Mouse (Mus musculus): ENCODE measurements around the gene Ndufa6. TPM values are rescaled to one million over a fixed set of nuclear protein-coding genes. Genes with fewer than 3 reads are reported as not detected.
"Not testable (repeated sequence)": the region's sequence is repeated elsewhere in the genome, so short reads cannot be mapped to it uniquely, and the experiment has no call there.

The Ndufa6 gene
- total RNA-seq (2021): 100 to 1,000 TPM; 750 to 751 TPM
- long read RNA-seq, experiment 1, transcript Ndufa6-201 (3 exons, 590 nt): major isoform, 933 of 1,024 reads
- long read RNA-seq, experiment 1, transcript Ndufa6-206 (2 exons, 440 nt): minor isoform, 53 of 1,024 reads
- long read RNA-seq, experiment 1, transcript Ndufa6-205 (2 exons, 382 nt): minor isoform, 19 of 1,024 reads
- long read RNA-seq, experiment 1, partial matches to known transcripts: 0 of 1,024 reads
- long read RNA-seq, experiment 1, other reads (novel, unspliced or antisense): 19 of 1,024 reads
- long read RNA-seq, experiment 2, transcript Ndufa6-206 (2 exons, 440 nt): minor isoform, 53 of 784 reads
- long read RNA-seq, experiment 2, transcript Ndufa6-201 (3 exons, 590 nt): major isoform, 696 of 784 reads
- long read RNA-seq, experiment 2, transcript Ndufa6-205 (2 exons, 382 nt): minor isoform, 16 of 784 reads
- long read RNA-seq, experiment 2, partial matches to known transcripts: 12 of 784 reads
- long read RNA-seq, experiment 2, other reads (novel, unspliced or antisense): 6 of 784 reads

DNA sequence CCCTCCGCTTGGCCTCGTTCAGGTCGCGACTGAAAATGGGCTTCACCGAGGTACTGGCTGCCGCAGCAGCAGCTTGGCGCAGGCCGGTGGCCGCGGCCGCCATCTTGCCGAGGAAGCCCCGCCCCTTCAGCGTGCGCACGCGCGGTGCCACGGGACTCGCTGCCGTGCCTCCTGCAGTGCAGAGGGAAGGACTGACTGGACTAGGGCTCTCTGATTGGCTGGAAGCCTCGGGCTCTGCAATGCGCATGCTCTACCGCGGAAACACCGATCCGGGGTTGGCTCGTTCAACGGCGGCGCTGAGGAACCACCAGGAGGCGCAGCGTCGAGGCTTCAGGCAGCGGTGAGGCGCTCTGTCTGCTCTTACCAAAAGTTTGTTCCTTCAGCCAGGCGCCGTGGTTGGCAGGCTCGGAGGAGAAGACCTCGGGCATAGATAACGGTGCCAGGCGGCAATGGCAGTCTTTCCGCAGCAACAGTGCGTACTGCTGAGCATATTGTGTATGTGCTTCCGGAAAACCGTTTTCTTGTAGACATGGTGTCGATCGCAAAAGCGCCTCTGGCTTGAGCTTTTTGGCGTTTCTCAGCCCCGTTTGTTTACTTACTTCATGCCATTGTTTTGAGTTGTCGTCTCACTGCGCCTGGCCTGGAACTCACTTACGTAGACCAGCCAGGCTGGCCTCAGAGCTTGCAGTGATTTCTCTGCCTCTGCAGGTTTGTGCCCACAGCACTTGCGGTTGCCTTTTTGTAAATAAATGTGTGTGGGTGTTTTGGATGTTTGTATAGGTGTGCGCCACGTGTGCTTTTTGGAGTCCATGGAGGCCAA is at the start of gene Ndufa6:
Gene Ndufa6, minus strand, starts transcription at position 197 of the 820 bp plus-strand sequence.
- DNase-seq: peak; percentile 97 to 99

- no peak for DNase-seq
Observed at GRCm38 (mm10) chr15:82403606-82404005, 49.5 kb upstream of the Ndufa6 start.

GRCm38 (mm10) chr15:82402741-82403140 is 48.6 kb upstream of the Ndufa6 start:
- DNase-seq: no peak

GRCm38 (mm10) chr15:82402106-82402505 is 48.0 kb upstream of the Ndufa6 start:
- no peak for DNase-seq

DNA sequence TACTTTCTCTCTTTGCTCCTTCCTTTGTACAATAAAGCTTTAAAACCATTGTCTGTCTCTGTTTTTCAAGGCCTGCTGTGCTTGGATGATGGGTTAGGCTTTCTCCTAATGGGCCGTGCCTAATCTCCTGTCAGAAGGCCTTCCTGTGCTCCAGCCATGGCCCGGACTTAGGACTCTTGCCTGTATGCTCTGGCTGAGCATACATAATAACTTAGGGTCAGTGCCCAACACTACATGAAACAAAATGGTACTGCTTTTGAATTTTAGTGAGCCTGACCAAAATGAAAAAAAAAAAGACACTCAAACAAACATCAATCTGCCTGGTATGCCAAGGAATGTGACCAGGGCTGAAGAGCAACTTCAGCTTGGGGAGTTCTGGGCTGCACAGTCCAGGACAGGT is 47.4 kb upstream of the Ndufa6 start:
- DNase-seq: no peak

- DNase-seq: not testable (repeated sequence)
Observed at GRCm38 (mm10) chr15:82395955-82396354, 41.8 kb upstream of the Ndufa6 start.

- not testable (repeated sequence) for DNase-seq
Observed at GRCm38 (mm10) chr15:82393922-82394321, 39.8 kb upstream of the Ndufa6 start, which contains the start of gene Cyp2d11. TSS of gene Cyp2d11 (minus strand) at chr15:82394022.

DNA sequence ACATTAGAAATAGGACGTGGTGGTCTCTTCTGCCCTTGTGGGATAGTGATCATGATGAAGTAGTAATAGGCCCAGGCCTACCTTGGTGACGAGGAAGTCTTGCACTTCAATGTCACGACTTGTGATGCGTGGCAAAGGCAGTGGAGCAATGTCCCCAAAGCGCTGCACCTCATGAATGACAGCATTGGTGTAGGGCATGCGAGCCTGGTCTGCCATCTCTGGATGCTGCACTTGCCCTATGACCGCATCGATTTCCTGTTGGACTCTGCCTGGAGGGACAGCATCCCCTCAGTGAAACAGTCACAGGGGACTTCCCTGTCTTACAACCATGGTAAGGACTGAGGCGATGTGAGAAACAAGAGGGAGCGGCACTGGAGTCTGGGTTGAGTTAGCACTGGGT is 35.8 kb upstream of the Ndufa6 start:
- DNase-seq: not testable (repeated sequence)

DNA sequence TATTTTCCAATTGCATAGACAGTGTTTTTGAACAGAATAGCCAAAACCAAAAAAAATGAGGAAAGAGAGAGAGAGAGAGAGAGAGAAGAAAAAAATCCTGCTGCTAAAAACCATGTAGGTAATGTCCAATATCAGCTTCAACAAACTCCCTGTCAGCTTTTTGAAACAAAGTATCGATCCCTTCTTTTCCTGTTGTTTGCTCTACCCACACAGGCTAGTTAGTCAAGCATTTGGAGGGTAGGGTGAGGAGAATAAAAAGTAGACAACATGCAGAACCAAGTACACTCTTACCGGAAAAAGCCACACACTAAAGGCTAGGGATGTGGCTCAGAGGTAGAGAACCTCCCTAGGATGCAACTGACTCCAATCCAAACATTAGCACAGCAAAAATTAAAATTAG is 31.6 kb upstream of the Ndufa6 start:
- no peak for DNase-seq

DNA sequence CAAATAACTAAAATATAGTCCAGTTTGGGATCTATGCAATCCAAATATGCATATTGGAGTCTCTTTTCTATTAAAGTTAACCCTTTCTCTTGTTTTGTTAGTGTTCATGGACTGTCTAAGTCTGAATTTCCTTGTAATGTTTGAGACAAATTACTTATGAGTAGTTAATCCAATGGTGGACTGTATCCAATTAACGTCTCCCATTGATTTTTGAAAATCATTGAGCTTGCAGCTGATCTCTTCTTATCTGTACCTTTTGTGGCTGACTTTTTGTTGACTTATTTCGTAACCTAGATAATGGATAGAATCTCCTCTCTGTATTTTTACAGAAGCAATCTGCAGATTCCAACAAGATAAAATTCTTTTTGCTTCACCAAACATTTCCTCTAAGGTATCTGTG is 28.3 kb upstream of the Ndufa6 start:
- DNase-seq: no peak

GRCm38 (mm10) chr15:82380714-82381062 is 26.6 kb upstream of the Ndufa6 start:
- no peak for DNase-seq

- peak; percentile 81 to 82 for DNase-seq
Observed at GRCm38 (mm10) chr15:82379871-82380713, 26.0 kb upstream of the Ndufa6 start, which contains the start of gene Cyp2d22. TSS of gene Cyp2d22 (minus strand) at chr15:82380260.

DNA sequence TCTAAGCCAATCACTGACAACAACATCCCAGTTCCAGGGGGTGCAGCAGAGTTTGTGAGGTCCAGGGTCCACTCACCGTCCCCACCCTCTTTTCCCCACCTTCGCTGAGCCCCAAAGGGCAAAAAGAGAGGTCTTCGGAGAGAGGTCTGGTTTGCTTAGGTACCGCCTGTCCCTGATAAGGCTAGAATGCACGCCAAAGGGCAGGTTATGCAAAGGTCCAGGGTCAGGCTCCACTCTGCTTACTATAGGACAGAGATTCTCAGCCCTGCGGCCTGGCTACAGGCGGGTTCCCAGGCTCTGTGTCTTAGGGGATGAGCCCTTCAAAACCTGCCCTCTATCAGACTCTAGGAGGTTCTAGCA is 25.4 kb upstream of the Ndufa6 start:
- no peak for DNase-seq

- DNase-seq: peak; percentile 56 to 63
Observed at GRCm38 (mm10) chr15:82378261-82379180, 24.4 kb upstream of the Ndufa6 start.

- no peak for DNase-seq
Observed at GRCm38 (mm10) chr15:82377701-82378100, 23.6 kb upstream of the Ndufa6 start.

DNA sequence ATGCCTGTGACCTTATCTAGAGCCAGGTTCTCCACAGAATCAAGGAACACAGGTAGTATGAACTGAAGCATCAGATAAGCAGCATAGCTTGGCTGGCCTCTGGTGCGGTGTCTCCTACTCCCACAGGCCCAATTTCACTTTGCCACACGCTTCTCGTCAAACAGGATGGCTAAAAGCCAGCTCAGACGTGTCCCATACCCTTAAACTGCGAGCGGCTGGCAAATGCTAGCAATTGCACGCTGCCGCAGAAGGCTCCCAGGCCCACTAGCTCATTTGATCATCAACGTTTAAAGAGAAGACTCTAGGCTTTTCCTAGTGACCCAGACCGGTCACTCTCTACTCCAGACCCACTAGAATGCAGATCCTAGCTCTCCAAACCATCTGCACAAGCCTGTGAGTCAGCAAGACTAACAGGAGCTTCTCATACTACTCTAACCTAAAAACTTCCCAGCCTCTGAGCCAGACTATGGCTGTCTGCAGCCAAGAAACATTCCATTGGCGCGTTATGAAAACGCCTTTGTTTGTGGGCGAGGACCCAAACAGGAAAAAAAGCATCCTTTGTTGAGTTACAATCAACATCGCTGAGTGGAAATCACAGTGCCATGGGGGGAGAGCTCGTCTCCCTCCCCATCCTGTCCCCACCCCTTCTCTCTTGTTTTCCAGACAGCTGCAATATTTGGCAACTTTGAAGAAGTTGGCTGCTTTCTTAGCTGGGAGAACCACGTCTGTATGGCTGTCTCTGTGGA is 22.4 kb upstream of the Ndufa6 start:
- peak; percentile 86 to 93 for DNase-seq

DNA sequence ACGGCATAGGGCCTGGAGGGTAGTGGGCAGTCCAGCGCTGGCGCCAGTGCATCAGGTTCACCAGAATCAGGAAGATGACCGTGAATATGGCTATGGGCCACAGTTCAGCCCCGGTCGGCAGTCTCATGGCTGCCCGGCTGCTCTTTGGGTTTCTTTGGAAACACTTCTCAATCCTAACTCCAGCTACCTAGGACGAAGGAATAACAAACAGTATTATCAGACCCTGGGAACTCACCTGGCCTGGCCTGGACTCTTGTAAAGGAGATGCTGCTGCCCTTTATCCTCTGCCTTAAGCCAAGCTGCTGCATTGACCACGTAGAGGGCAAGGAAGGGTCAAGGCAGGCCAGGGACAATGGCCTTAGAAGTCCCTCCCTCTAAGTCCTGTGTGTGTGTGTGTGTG is 21.7 kb upstream of the Ndufa6 start:
- DNase-seq: peak in 1 of 2 experiments; percentile 19

DNA sequence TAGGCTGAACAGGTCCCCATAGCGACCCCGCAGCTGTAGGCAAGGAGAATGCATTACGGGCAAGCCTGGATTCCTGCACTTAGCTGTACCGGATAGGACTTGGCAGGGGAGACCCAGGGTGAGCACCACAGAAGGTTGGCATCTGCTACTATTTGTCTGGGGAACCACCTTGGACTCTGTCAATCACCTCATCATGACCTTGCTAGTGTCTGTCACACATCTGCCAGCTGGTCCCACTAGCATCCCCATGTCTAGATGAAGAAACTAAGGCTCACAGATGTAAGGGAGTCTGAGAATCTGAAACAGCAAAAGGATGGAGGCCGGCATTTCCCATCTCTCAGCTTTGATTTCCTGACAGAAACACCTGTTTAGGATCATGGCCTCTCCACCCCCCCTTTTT is 20.3 kb upstream of the Ndufa6 start:
- DNase-seq: no peak

DNA sequence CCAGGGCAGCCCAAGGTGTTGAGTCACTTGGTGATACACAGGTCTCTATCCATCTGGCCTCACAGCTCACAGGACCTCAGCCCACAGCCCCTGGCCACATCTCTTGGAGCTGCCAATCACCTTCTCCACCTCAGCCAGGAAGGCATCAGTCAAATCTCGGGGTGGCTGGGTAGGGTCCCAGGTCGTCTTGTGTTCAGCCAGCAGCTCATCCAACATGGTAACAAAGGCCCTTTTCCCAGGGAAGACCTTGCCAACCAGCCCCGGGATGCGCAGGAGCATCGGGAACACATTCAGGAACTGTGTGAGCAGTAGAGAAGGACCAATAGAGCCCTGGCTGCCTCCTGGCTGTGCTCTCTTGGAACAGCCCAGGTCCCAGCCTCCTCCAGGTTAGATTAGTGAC is 18.9 kb upstream of the Ndufa6 start:
- peak in 1 of 2 experiments; percentile 5 for DNase-seq

- peak in 1 of 2 experiments; percentile 5 for DNase-seq
Observed at GRCm38 (mm10) chr15:82372446-82372845, 18.3 kb upstream of the Ndufa6 start.

Data from heart, adult 18-20 months (tissue).